Mouse (Mus musculus): ENCODE data around the gene Man1a2.
A peak's percentile ranks its signal among the peaks of the same experiment; 100 is the strongest.

The Man1a2 gene

DNA sequence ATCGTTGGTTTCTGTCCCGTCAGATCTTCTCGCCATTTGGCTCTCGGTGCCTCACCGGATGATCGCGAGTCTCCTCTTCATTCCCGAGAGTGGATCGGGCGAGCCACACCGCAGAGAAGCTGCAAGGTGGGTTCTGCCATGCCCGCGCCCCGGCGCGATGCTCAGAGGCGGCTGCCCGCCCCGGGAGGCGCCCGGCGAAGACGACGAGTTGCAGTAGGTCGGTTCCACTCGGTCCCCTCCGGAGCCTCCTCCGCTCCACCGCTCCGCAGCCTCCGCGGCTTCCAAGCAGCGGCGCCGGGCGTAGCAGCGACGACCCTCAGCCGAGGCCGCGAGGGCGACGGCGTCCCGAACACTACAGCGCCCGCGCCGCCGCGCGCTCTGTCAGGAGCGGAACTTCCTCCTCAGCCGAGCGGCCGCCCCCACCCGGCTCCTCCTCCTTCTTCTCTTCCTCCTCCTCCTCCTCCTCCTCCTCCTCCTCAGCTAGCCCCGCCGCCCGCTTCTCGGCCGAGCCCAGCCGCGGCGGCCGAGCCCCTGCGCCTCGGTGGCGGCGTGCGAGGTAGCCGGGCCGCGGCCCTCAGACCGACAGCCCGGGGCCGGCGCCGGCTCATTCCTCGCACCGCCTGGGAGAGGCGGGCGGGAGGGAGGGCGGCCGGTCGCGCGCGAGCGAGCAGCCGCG, at the start of gene Man1a2:
TSS of gene Man1a2 (minus strand) at position 417 of the 676 bp plus-strand sequence.
- DNase-seq: peak; percentile 89

DNA sequence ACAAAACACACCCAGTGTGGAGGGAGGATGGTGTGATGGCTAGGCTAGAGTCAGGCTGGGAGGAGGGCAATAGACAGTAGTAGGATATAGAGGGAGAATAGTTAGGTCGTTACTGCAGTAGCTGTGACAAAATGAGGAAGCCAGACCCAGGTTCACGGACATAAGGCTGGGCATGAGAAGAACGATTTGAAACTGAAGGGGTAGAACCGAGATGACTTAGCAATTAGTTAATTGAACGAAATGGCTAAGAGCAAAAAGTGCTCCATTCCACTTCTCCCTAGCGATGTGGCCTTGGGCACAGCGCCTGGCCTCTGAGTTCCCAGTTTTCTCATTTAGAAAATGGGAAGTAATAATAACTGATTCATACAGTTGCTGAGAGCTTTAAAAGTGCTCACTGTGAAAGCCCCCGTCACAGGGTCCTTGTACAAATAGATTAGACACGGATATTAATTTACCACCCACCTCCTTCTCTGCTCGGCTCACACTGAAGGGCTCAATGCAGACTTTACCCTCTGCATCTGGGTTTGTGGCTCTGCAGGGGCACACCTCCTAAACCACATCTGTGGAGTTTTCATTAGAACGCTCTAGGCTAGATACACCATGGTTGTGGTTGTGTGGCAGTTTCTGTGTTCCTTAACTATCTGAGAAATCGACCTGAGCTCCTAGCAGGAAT, 49.3 kb upstream of the Man1a2 start:
- DNase-seq: no peak

GRCm38 (mm10) chr3:100731896-100732295, 46.6 kb upstream of the Man1a2 start:
- DNase-seq: no peak

- DNase-seq: no peak
Observed at GRCm38 (mm10) chr3:100731347-100731746, 46.0 kb upstream of the Man1a2 start.

DNA sequence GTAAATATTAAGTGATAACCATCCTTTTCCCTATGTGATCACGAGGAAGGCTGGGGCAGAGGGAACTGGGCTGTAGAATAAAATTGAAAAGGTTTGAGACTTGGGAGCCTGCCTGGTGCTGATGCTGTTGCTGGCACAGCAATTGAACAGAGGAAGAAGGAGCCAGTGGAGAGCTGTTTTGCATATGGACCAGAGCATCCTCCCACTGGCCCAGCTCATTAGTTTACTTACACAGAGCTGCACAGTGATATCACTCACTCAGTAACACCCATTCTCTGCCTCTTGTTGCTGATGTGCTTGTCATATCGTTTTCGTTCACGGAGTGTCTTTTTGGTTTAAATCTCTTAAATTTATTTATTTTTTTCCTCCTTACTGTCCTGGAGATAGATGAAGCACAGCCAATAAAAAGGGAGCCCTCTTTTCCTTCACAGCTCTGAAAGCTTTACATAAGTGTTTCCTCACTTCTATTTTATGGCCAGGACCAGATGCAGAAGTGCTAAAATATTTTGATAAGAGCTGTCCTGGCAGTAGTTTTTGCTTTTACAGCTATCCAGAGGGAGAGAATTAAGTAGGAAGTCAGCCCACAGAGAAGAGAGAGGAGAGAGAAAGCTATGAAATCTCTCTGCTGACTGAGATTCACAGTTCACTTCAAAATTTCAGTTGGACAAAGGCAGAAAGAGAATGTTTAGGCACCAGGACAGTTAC, 42.9 kb upstream of the Man1a2 start:
- no peak for DNase-seq

DNA sequence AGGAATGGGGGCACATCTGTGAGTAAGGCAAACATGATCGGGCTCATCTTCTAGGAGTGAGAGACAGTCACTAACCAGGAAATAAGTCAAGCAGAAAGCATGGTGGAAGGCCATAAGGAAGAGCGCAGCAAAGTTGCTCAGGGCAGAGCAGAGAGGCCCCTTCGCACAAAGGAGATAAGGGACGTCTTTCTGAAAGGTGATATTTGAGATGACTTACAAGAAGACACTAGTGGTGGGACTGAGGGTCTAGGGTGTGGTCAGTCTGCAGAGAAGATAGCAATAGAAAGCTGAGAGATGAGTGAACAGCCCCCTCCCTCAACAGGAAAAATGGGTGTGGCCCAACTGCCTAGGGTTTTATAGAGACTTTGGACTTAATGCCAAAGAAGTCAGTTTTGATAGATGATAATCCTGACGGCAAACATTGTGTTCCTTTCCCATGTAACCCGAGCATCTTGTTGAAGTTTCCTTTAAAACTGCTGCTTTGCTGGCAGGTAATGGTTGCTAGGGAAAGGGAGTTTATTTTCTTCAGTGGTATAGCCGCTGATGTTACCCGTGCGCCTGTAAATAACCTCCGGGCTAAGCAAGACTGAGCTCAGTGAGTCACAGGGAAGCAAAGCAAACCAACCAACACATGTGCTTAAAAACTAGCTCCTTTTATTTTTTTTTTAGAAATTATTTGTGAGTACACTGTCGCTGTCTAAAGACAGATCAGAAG, 40.8 kb upstream of the Man1a2 start:
- no peak for DNase-seq

GRCm38 (mm10) chr3:100720786-100721300, 35.5 kb upstream of the Man1a2 start:
- no peak for DNase-seq

GRCm38 (mm10) chr3:100716241-100716640, 30.9 kb upstream of the Man1a2 start:
- DNase-seq: no peak

GRCm38 (mm10) chr3:100715367-100715766, 30.1 kb upstream of the Man1a2 start:
- no peak for DNase-seq

DNA sequence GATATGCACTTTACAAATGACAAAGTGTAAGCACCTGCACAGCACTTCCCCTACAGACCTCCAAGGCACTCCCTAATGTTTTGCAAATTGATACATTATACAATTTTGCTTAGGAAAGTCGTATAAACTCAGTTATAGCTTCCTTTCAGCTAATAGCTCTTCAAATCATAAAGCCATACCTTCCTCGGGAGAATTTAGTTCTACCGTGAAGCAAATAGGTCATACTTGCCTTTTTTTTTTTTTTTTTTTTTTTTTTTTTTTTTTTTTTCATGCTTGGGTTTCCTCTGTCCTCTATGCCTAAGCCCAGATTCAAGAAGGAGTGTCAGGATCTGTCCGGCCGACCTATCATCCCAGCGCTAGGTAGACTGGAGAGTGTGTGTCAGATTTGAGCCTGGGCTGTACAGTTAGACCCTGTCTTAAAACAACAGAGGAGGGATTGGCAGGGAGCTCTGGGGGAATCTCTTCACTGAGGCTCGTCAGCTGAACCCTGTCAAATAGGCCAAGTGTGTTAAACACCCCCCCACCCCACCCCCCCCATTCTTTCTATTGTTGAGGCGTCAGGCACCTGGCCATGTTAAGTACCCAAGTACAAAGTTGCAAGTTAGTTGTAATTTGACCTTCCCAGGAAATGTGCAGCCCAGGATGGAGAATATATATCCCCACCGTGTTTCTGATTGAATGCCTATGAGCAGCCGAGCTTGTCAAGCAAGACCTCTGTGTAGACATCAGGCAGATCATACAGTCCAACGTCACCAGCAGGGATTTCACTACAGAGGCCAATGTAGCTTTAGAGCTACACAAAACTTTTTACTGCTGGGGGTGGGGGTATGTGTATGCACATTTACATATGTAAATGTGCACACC, 28.1 kb upstream of the Man1a2 start:
- no peak for DNase-seq

- no peak for DNase-seq
Observed at GRCm38 (mm10) chr3:100712140-100712539, 26.8 kb upstream of the Man1a2 start.

DNA sequence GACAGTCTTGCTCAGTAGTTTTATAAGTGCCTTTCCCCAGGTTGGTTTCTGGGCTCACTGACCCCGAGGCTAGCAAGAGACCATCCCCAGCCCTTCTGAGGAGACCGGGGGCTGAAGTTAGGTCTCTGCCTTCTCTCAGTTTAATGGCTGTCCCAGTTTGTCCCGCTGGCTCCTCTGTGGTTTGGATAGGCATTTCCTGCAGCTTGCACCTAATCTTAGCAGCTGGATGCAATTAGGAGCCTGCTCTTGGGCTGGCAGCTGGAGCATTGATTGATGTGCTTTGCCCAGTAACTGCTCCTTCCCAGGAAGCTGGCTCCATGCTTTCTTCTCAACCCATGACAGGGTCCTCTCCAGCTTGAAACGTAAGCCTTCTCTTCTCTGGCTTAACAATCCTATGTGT, 26.2 kb upstream of the Man1a2 start:
- no peak for DNase-seq

- no peak for DNase-seq
Observed at GRCm38 (mm10) chr3:100707117-100707516, 21.8 kb upstream of the Man1a2 start.

DNA sequence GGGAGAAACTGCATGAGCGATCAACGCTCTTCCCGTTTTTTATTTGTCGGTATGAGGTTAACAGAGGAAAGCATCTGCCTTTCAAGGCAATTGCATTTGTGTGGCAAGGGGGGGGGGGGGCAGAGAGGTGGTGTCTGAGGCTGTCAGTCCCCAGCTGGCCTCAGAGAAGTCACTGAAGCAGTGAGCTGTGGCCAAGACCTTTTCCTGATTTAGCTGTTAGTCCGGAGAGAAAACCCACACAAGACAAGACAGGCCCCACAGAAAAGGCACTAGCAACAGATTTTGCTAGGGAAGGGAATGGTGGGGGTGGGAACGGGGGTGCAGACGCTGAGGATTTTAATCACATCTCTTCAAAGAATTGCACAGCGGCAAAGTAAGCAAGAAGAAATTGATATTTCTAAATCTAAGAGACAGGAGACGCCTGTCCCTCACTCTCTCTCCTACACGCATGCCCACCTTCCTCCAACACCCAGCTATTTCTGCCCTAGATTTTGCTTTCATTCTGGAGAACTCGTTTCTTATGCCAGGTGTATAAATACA, 19.9 kb upstream of the Man1a2 start:
- DNase-seq: no peak

DNA sequence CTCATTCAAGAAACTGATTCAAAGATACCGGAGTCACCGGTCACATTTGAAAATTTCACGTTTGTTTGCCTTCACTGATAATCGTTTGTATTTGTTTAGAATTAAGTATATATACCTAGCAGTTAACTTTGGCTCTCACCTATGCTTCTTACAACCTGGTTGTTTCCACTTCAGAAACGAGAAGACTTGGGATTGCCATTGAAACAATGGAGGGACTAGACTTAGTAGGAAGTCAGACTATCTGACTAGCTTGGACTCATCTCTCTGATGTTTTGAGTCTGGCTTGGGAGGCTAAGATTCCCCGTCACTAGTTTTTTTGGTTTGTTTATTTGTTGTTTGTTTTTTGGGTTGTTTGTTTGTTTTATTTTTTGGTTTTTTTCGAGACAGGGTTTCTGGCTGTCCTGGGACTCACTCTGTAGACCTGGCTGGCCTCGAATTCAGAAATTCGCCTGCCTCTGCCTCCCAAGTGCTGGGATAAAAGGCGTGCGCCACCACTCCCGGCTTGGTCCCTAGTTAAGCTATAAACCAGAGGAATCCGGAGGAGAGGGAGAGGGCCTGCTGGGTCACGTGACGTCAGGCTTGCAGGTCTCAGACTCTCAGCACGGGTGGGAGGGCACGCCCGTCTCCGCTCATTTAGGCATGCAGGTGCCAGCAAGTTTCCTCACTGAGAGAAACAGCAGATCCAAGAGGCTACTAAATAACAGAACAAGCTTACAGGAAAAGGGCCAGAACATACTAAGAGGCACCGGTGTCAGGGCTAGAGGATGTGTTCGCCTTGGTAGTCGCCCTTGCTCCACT, 18.7 kb upstream of the Man1a2 start:
- DNase-seq: no peak

- DNase-seq: no peak
Observed at GRCm38 (mm10) chr3:100702875-100703846, 17.9 kb upstream of the Man1a2 start.

DNA sequence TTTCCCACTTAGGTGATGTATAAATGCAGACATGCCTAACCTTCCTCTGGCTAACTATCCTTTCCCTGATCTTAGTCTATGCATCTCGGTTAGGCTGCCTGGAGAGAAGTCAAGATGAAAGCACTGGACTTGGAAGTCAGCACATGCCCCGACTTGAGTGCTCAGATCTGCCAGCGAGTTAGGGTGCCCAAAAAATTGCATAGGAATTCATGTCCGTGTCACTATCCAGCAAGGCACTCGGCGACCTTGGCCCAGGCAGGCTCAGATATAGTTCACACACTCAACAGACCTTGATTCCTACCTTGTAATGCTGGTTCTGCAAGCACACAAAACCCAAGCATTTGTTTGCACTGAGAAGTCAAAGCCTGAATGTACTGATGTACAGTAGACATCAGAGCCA, 3.4 kb upstream of the Man1a2 start:
- DNase-seq: no peak

DNA sequence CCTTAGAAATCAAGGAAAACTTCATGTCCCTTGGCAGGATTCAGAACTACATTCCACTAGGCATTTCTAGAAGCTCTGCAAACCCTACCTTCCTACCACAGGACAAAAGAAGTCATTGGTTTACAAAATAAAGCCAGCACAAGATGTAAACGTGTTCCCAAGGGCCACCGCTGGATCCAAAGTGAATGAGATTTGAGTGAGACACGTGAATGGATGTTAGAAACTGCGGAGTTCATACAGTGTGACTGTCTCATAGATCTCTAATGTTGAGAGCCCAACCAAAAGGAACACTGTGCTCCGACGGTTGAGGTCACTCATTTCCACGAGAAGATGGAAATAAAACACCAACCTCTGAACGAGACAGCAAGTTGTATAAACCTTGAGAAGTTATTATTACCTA, 1.5 kb upstream of the Man1a2 start:
- no peak for DNase-seq

DNA sequence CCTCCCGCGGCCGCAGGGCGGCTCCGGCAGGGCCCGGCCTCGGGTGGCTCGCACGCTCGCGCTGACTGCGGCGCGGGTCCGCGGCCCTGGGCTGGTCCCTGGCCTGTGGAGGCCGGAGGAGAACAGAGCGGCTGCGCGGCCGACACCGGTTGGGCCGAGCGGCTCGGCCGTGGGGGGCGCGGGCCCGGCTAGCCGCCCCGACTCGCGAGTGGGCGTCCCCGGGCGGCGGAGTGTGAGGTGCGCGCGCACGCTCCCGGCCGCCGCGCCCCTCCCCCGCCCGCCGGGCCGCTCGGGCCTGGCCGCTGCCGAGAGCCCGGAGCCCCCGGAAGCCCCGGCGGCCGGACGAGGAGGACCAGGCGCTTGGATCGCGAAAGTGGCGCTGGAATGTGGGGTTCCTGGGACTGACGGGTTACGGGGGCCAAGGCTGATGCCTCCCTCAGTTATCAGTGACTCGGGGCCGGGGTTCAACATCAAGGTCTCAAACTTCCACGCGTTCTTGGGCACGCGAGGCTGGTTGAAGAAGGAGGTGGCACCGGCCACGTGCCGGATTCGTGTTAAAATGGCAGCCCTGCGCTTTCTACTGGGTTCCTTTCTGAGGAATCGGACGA, 564 bp upstream of the Man1a2 start:
- DNase-seq: peak; percentile 86
